Mouse (Mus musculus): ENCODE results near the gene Eral1.

- TF ChIP-seq POLR2A (IDR thresholded peaks at IDR 0.05; ENCODE audit: low read depth, low read length) (no peak), CTCF (IDR thresholded peaks at IDR 0.05; ENCODE audit: borderline replicate concordance, insufficient read depth, low read length) (no peak)
These were observed 24.3 kb upstream of the Eral1 start for GRCm38 (mm10) chr11:78104501-78104900.

All from embryonic fibroblast, embryonic 13.5 days (primary cell).